10 mouse cellular contexts compared by ENCODE assay signal in genomic region chr12:53295747-53296146, GRCm38 (mm10). TPM values are rescaled to one million over a fixed set of nuclear protein-coding genes. Genes with fewer than 3 reads are reported as not detected.
A peak's percentile ranks its signal among the peaks of the same experiment; 100 is the strongest.
DNase-seq lines count a peak whose midpoint lies in the region; ATAC-seq and TF ChIP-seq lines count a peak whose summit lies in the region.
"Had no signal": no experiment of that assay in that cellular context is flagged by ENCODE, and none has a peak within 500 bp of the region (broad histone marks: within the 10 kb centered on the region; RNA-seq: fewer than 3 reads in every experiment).

No protein-coding gene starts in this region.

- H3K9me3 ChIP-seq in heart, embryonic 11.5 days (replicated peaks; ENCODE audit: control insufficient read depth, low read length): no peaks in the 10 kb centered on the region
- no peaks in the 10 kb centered on the region for H3K9me3 ChIP-seq in lung, postnatal 0 days (ENCODE audit: low read length)
- H3K9me3 ChIP-seq: embryonic facial prominence, embryonic 13.5 days had no signal

- H3K4me3 ChIP-seq in heart, embryonic 11.5 days (ENCODE audit: low read depth, low read length): no peak overlapping the region
- H3K4me3 ChIP-seq in lung, postnatal 0 days (ENCODE audit: low read depth, low read length): no peak overlapping the region
- H3K4me3 ChIP-seq: embryonic facial prominence, embryonic 13.5 days; left cerebral cortex, adult 2 months had no signal

- no peaks in the 10 kb centered on the region for H3K36me3 ChIP-seq in heart, embryonic 11.5 days (ENCODE audit: control insufficient read depth, insufficient read depth, low read length)
- H3K36me3 ChIP-seq in lung, postnatal 0 days (ENCODE audit: insufficient read depth, low read length): no peaks in the 10 kb centered on the region
- H3K36me3 ChIP-seq: embryonic facial prominence, embryonic 13.5 days had no signal

- H3K4me2 ChIP-seq in heart, embryonic 11.5 days: no peak overlapping the region
- no peak overlapping the region for H3K4me2 ChIP-seq in lung, postnatal 0 days (replicated peaks; ENCODE audit: low read depth, low read length)
- H3K4me2 ChIP-seq: embryonic facial prominence, embryonic 13.5 days had no signal

- no peak for TF ChIP-seq CTCF in lung, postnatal 0 days (IDR thresholded peaks at IDR 0.05)

- H3K27me3 ChIP-seq in heart, embryonic 11.5 days (ENCODE audit: control insufficient read depth, insufficient read depth, low read length): no peaks in the 10 kb centered on the region
- no peaks in the 10 kb centered on the region for H3K27me3 ChIP-seq in lung, postnatal 0 days (replicated peaks; ENCODE audit: insufficient read depth, low read length)

- WGBS in heart, embryonic 11.5 days (ENCODE audit: insufficient replicate concordance): 19% methylated on average over 7 of the region's 7 CpGs
- WGBS in lung, postnatal 0 days: 34% methylated on average over 7 of the region's 7 CpGs

- ATAC-seq in heart, embryonic 11.5 days (replicated peaks; ENCODE audit: insufficient number of reproducible peaks, low FRiP score, low TSS enrichment): no peak
- peak; percentile 56 for ATAC-seq in lung, postnatal 0 days

- TF ChIP-seq EP300 in lung, postnatal 0 days (IDR thresholded peaks at IDR 0.05): no peak

- DNase-seq in heart, adult 11 months: peak; percentile 61
- DNase-seq in adrenal gland, adult 8-10 months: peak; percentile 18
- DNase-seq in kidney, adult 18-20 months: peak; percentile 6
- DNase-seq in lung, postnatal 0 days (ENCODE audit: low spot score): peak; percentile 14
- DNase-seq in cerebellum, adult 9-11 months: no peak
- DNase-seq in layer of hippocampus, postnatal 10 days (ENCODE audit: low spot score in 2 of 2): no peak
- DNase-seq in cerebellum, postnatal 14 days: no peak

- H3K27ac ChIP-seq in heart, embryonic 11.5 days (ENCODE audit: low read depth, low read length): no peak overlapping the region
- no peak overlapping the region for H3K27ac ChIP-seq in lung, postnatal 0 days (ENCODE audit: low read length)
- H3K27ac ChIP-seq: embryonic facial prominence, embryonic 13.5 days; left cerebral cortex, adult 2 months had no signal

- peaks cover 3% of the 10 kb centered on the region; the same call in 1 of the 2 replicates for H3K4me1 ChIP-seq in heart, embryonic 11.5 days (ENCODE audit: control insufficient read depth, insufficient read depth, low read length)
- no peaks in the 10 kb centered on the region; the same call in 1 of the 2 replicates for H3K4me1 ChIP-seq in lung, postnatal 0 days (ENCODE audit: insufficient read depth, low read depth, low read length)

- H3K9ac ChIP-seq in heart, embryonic 11.5 days (ENCODE audit: low read depth, low read length): no peak overlapping the region
- no peak overlapping the region for H3K9ac ChIP-seq in lung, postnatal 0 days (replicated peaks; ENCODE audit: low read depth)
- H3K9ac ChIP-seq: embryonic facial prominence, embryonic 13.5 days had no signal

RNA-seq across cellular contexts. Expression of gene Npas3, which starts 47.3 kb away (rescaled TPM):
- polyA plus RNA-seq in heart, embryonic 11.5 days (2014; fragmentation: Nextera tagmentation; extraction: Ambion mirVana): 0.77 and 1.3 TPM in 2 replicates
- 1 to 10 TPM; 1.9 to 4.7 (median 2.8) TPM for total RNA-seq in adrenal gland, adult 8-10 months (2022)
- 0.15 and 0.17 TPM in 2 replicates for polyA plus RNA-seq in lung, postnatal 0 days (2015; fragmentation: Nextera tagmentation; extraction: Ambion mirVana)
- total RNA-seq in layer of hippocampus, postnatal 10 days (2021): 10 to 100 TPM; 42.9 to 61.7 TPM

Comparison
In these comparisons a context has a peak if more than half of its experiments do, and no peak if none do; other contexts are left out.
1. DNase-seq: peak in heart, adult 11 months (single experiment), adrenal gland, adult 8-10 months (single experiment), kidney, adult 18-20 months (single experiment) and lung, postnatal 0 days (single experiment); none in cerebellum, adult 9-11 months (single experiment), layer of hippocampus, postnatal 10 days (0 of 2) and cerebellum, postnatal 14 days (0 of 2).
2. RNA of gene Npas3, which starts 47.3 kb away (total RNA-seq): 42.9 to 61.7 TPM in layer of hippocampus, postnatal 10 days; 1.9 to 4.7 TPM in adrenal gland, adult 8-10 months; every median in the first group is over 4 times any median in the second.